Mouse (Mus musculus) heart, embryonic 14.5 days (tissue): Measurements from ENCODE around the gene Car1. TPM values are rescaled to one million over a fixed set of nuclear protein-coding genes. Genes with fewer than 3 reads are reported as not detected.
"Not testable (repeated sequence)": the region's sequence is repeated elsewhere in the genome, so short reads cannot be mapped to it uniquely, and the experiment has no call there.

ENCODE experiments used
- ATAC-seq: fragments of 200-750 bp; cut with Nextera tagmentation; 2 replicates; pipeline ENCODE4 v1.8.0; 2017; ENCODE audit warnings: low read depth, moderate TSS enrichment; ENCODE audit not compliant: insufficient number of reproducible peaks, insufficient read depth, low FRiP score
- H3K27ac ChIP-seq, 2 experiments: fragments of 200-500 bp in 1 of 2; fragments of 300-500 bp in 1 of 2; sonication (generic) in 1 of 2; replicated peaks in 1 of 2; 2 replicates each; pipeline ENCODE4 v1.5.1; 2012 to 2014; ENCODE audit warnings: low read depth in 2 of 2, low read length in 2 of 2, control low read depth in 1 of 2, mild to moderate bottlenecking in 1 of 2, mixed read lengths in 1 of 2; ENCODE audit not compliant: control insufficient read depth in 1 of 2, insufficient read depth in 1 of 2
- H3K27me3 ChIP-seq: fragments of 300-500 bp; sonication (generic); 2 replicates; pipeline ENCODE4 v1.6.1; 2014; ENCODE audit warnings: mild to moderate bottlenecking, low read length, control low read depth; ENCODE audit not compliant: control insufficient read depth, insufficient read depth
- H3K36me3 ChIP-seq: fragments of 300-500 bp; sonication (generic); 2 replicates; pipeline ENCODE4 v1.6.1; 2014; ENCODE audit warnings: mild to moderate bottlenecking, control low read depth, low read length, mixed read lengths; ENCODE audit not compliant: control insufficient read depth, insufficient read depth
- H3K4me1 ChIP-seq, 2 experiments: fragments of 200-500 bp in 1 of 2; fragments of 300-500 bp in 1 of 2; sonication (generic) in 1 of 2; 2 replicates each; pipeline ENCODE4 v1.6.1; 2012 to 2014; ENCODE audit warnings: low read length in 2 of 2, control low read depth in 1 of 2, mixed read lengths in 1 of 2; ENCODE audit not compliant: control insufficient read depth in 2 of 2, insufficient read depth in 2 of 2
- H3K4me2 ChIP-seq: fragments of 300-500 bp; sonication (generic); 2 replicates; pipeline ENCODE4 v1.6.1; 2014; ENCODE audit warnings: mild to moderate bottlenecking, low read length
- H3K4me3 ChIP-seq, 2 experiments: fragments of 200-500 bp in 1 of 2; fragments of 300-500 bp in 1 of 2; sonication (generic) in 1 of 2; 2 replicates each; pipeline ENCODE4 v1.5.1; 2012 to 2014; ENCODE audit warnings: low read length in 2 of 2, mild to moderate bottlenecking in 2 of 2, control low read depth in 1 of 2, low read depth in 1 of 2, moderate library complexity in 1 of 2; ENCODE audit not compliant: control insufficient read depth in 1 of 2, insufficient read depth in 1 of 2
- H3K9ac ChIP-seq: fragments of 300-500 bp; sonication (generic); 2 replicates; pipeline ENCODE4 v1.6.1; 2014; ENCODE audit warnings: mild to moderate bottlenecking, low read length
- H3K9me3 ChIP-seq: fragments of 300-500 bp; sonication (generic); 2 replicates; pipeline ENCODE4 v1.6.1; 2016; ENCODE audit warnings: low read length, control low read depth; ENCODE audit not compliant: control insufficient read depth
- WGBS: fragments of 180-500 bp; shearing (Covaris S2); extraction: QIAGEN DNeasy Blood & Tissue Kit; methylation state at CpG from one replicate; pipeline ENCODE4 v1.1.7; 2014; 5-methylcytosine and 5-hydroxymethylcytosine counted together
- polyA plus RNA-seq: library from polyadenylated mRNA; unstranded; fragments of >200 nt; fragmentation: Nextera tagmentation; extraction: Ambion mirVana; gene quantifications from 2 replicates; pipeline ENCODE4 v1.2.1, GENCODE M21; 2014

The Car1 gene
- polyA plus RNA-seq, 1 experiment from 2014 or later = 0.34 TPM

DNA sequence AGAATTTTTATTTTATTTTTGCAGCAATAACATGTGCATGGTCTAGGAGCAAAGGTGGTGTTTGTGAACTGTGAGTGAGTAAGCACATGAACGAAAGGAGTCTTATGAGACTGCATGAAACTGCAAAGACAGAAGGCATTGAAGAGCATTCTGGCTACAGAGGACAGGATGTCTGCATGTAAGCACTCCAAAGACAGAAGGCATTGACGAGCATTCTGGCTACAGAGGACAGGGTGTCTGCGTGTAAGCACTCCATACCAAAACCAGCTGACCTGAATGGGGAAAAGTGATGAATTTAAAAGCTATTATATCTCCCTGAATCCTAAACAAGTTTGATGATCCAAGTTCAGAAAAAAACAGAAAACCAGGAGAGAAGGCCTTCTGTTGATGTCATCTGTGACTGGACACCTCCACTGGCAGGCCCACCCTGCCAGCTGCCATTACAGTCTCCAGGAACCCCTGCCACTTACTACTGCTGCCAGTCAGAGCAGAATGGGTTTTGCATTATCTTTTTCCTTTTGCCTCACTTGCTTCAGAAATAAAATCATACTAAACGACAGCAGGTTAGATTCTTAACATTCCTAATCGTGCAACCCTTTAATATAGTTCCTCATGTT lies 23.2 kb upstream of the Car1 start:
- Histone ChIP-seq H3K27ac (no peak overlapping the region), H3K9me3 (no peaks in the 10 kb centered on the region), H3K27me3 (no peaks in the 10 kb centered on the region), H3K4me2 (no peak overlapping the region), H3K36me3 (no peaks in the 10 kb centered on the region), H3K4me3 (no peak overlapping the region), H3K4me1 (no peaks in the 10 kb centered on the region), H3K9ac (no peak overlapping the region)
- ATAC-seq = no peak
- WGBS = 73% methylated on average over 5 of the region's 5 CpGs

DNA sequence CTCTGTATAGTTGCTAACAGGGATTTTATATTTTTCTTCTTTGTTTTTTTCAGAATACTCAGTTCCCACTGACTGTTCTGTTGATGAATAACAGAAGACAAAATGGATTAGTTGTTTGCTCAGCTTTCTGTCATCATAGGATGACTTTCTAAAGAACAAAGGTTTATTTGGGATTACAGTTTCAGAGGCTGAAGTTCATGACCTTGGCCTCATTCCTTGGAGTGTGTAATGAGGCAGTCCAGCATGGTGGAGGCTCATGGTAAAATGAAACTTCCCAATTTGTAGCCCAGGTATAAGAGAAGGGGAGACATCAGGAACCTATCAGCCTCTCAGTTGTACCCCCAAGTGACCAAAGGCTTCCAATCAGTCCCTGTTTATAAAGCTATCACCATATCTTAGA lies 20.7 kb upstream of the Car1 start:
- H3K4me2 ChIP-seq = no peak overlapping the region
- H3K27ac ChIP-seq = no peak overlapping the region
- ATAC-seq = no peak
- no peaks in the 10 kb centered on the region for H3K9me3 ChIP-seq
- H3K27me3 ChIP-seq = no peaks in the 10 kb centered on the region
- H3K4me1 ChIP-seq = no peaks in the 10 kb centered on the region
- no peak overlapping the region for H3K9ac ChIP-seq
- no peak overlapping the region for H3K4me3 ChIP-seq
- no peaks in the 10 kb centered on the region for H3K36me3 ChIP-seq

DNA sequence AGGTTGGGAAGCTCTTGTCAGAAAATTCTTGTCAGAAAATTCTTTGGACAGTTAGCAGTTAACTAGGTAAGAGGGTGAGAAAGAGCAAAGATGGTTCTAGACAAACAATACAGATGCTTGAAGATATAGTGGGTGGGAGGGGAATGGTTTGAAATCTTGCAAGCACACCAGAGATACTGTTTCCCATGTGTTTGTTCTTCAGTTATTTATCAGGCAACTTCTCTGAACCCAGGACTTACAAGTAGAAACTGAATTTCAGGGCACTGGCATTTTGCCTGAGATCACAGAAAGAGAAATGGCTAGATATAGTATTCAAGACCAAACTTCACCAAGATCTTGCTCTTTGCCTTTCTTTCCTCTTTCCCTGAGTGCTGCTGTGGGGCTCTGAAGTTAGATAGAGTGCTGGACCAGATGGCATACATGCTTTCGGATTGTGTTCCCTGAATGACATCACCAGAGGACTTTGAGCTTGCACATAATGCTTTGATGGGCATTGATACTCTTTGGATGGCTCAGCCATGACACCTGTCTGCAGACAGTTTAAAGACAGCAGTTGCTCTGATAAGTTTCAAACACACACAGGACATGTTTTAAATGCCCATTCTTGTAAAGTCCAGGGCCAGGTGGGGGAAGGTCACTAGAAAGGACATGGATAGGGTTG lies 11.8 kb upstream of the Car1 start:
- Histone ChIP-seq H3K36me3 (no peaks in the 10 kb centered on the region), H3K9ac (no peak overlapping the region), H3K27ac (no peak overlapping the region), H3K9me3 (no peaks in the 10 kb centered on the region), H3K4me1 (no peaks in the 10 kb centered on the region), H3K27me3 (no peaks in the 10 kb centered on the region), H3K4me2 (no peak overlapping the region), H3K4me3 (no peak overlapping the region)
- ATAC-seq = no peak
- 48% methylated on average over 1 of the region's 1 CpGs for WGBS

DNA sequence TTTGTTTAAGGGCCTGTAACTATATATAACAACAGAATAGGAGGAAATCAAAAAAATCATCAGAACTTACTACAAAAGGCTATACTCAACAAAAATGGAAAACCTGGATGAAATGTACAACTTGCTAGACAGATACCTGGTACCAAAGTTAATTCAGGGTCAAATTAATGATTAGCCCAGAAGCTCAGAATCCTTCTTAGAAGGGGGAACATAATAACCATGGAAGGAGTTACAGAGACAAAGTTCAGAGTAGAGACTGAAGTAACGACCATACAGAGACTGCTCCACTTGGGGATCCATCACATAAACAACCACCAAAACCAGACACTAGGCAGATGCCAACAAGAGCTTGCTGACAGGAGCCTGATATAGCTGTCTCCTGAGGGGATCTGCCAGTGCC lies 7.2 kb upstream of the Car1 start:
- H3K27me3 ChIP-seq = not testable (repeated sequence)

DNA sequence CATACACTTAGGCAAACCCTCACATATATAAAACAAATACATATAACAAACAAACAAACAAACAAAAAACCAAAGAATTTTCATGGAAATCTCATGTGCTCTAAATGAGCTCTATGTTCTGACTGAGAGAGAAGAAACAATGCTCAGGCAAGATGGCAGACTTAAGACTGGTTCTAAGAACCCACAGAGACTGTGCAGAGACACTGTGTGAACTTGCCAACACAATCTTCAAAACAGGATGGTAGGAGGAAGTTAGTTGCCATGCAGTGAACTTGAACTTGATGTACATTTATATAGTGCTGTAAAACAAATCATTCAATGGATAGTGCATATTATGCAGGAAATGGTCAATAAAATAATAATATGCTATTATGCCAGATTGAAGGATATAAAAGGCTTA lies 1.5 kb downstream of the Car1 start:
- H3K36me3 ChIP-seq = no peaks in the 10 kb centered on the region
- H3K9me3 ChIP-seq = no peaks in the 10 kb centered on the region
- H3K27ac ChIP-seq = no peak overlapping the region
- H3K27me3 ChIP-seq = no peaks in the 10 kb centered on the region
- no peak overlapping the region for H3K9ac ChIP-seq
- no peak overlapping the region for H3K4me3 ChIP-seq
- H3K4me2 ChIP-seq = no peak overlapping the region
- no peak for ATAC-seq
- no peaks in the 10 kb centered on the region for H3K4me1 ChIP-seq

More for the DNA sequence above, 7.2 kb upstream of the Car1 start:
- not testable (repeated sequence) for H3K4me1 ChIP-seq, ATAC-seq, H3K4me2 ChIP-seq, H3K36me3 ChIP-seq, H3K27ac ChIP-seq, H3K4me3 ChIP-seq, H3K9ac ChIP-seq, H3K9me3 ChIP-seq
- 19% methylated on average over 1 of the region's 1 CpGs for WGBS

DNA sequence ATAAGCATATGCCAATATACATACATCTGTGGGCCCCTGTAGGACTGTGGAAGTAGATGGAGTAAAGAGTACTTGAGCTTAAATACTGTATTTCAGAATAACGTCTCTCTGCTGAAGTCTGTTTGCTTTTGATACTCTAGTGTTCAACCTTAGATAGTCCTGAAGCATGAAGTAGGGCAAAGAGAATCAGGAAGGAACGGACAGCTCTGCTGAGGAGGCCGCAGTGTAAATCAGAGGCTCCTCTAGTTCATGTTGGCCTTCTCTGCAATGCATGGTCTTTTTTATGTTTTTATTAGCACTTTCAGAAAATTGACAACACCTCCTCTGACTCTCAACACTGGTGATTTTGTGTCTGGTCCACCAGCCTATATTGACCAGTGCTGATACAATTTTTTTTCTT lies 2.2 kb downstream of the Car1 start:
- Histone ChIP-seq H3K4me2 (no peak overlapping the region), H3K4me1 (no peaks in the 10 kb centered on the region), H3K9me3 (no peaks in the 10 kb centered on the region), H3K36me3 (no peaks in the 10 kb centered on the region), H3K9ac (no peak overlapping the region), H3K27me3 (no peaks in the 10 kb centered on the region), H3K4me3 (no peak overlapping the region), H3K27ac (no peak overlapping the region)
- no peak for ATAC-seq
- 73% methylated on average over 3 of the region's 3 CpGs for WGBS

DNA sequence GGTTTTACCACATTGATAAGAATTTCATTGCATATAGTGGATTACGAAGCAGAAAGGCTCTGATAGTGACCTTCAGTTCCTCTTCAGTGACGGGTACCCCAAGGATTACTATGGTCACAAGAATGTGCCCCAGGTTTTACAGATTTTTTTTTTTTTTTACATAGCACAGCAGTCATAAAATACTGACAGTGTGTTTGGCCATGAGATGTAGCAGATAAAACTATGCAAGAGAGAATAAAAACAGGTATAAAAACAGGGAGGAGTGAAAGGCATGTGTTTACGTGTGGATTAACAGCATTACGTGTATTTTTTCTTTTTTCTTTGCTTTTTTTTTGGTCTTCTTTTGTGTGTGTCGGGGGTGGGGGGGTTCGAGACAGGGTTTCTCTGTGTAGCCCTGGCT lies 3.3 kb downstream of the Car1 start:
- ATAC-seq = no peak
- no peak overlapping the region for H3K9ac ChIP-seq
- WGBS = 76% methylated on average over 6 of the region's 6 CpGs
- H3K4me3 ChIP-seq = no peak overlapping the region
- no peaks in the 10 kb centered on the region for H3K27me3 ChIP-seq
- H3K4me1 ChIP-seq = no peaks in the 10 kb centered on the region
- no peak overlapping the region for H3K27ac ChIP-seq
- H3K4me2 ChIP-seq = no peak overlapping the region
- H3K9me3 ChIP-seq = no peaks in the 10 kb centered on the region
- H3K36me3 ChIP-seq = no peaks in the 10 kb centered on the region

DNA sequence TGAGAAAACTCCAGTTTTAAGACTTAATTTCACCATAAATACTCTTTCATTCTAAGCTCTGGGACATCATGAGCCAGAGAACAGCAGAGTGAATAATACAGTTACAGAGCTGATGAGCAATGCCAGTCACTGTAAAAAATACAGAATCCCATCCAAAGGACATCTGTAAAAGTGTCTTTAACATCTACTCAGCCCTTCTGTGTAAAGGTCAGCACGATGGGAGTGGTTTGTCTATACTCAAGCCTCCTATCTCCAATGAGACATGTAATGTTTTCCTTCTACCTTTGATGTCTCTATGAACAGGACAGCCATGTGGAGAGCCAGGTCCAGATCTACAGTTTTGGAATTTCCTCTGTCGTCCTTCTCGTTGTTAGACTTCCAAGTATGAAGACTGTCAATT lies 11.1 kb downstream of the Car1 start:
- no peak overlapping the region for H3K9ac ChIP-seq
- no peak overlapping the region for H3K27ac ChIP-seq
- ATAC-seq = no peak
- no peaks in the 10 kb centered on the region for H3K4me1 ChIP-seq
- H3K4me2 ChIP-seq = no peak overlapping the region
- 57% methylated on average over 3 of the region's 3 CpGs for WGBS
- no peaks in the 10 kb centered on the region for H3K9me3 ChIP-seq
- H3K4me3 ChIP-seq = no peak overlapping the region
- H3K27me3 ChIP-seq = no peaks in the 10 kb centered on the region
- no peaks in the 10 kb centered on the region for H3K36me3 ChIP-seq
